Mouse (Mus musculus): ENCODE results near the gene Mtrex. TPM values are rescaled to one million over a fixed set of nuclear protein-coding genes. Genes with fewer than 3 reads are reported as not detected.

Mtrex gene
- 31.6 and 32.4 TPM in 2 replicates for polyA plus RNA-seq (2015; fragmentation: Nextera tagmentation; extraction: Ambion mirVana)

GRCm38 (mm10) chr13:112927287-112928001, at the start of gene Mtrex, which contains the start of gene Dhx29:
Mtrex (minus strand) TSS chr13:112927398.
Dhx29 (plus strand) TSS chr13:112927454.

Other genes starting within 250 kb of the Mtrex start
- gene Plpp1, start 126.6 kb downstream of the Mtrex start, polyA plus RNA-seq (2015; fragmentation: Nextera tagmentation; extraction: Ambion mirVana): 70.8 and 71.0 TPM in 2 replicates
- 9.4 and 10.3 TPM in 2 replicates for gene Dhx29, start 56 bp upstream of the Mtrex start, polyA plus RNA-seq (2015; fragmentation: Nextera tagmentation; extraction: Ambion mirVana)
- gene Ccno, start 60.4 kb upstream of the Mtrex start, polyA plus RNA-seq (2015; fragmentation: Nextera tagmentation; extraction: Ambion mirVana): 0.89 and 1.3 TPM in 2 replicates
- not detected in 2 replicates for gene Mcidas, start 66.4 kb upstream of the Mtrex start, polyA plus RNA-seq (2015; fragmentation: Nextera tagmentation; extraction: Ambion mirVana)
- gene Cdc20b, start 107.7 kb upstream of the Mtrex start, polyA plus RNA-seq (2015; fragmentation: Nextera tagmentation; extraction: Ambion mirVana): not detected in 2 replicates
- gene Gpx8, start 119.0 kb upstream of the Mtrex start, polyA plus RNA-seq (2015; fragmentation: Nextera tagmentation; extraction: Ambion mirVana): 30.9 and 34.9 TPM in 2 replicates
- gene Gzma, start 173.6 kb upstream of the Mtrex start, polyA plus RNA-seq (2015; fragmentation: Nextera tagmentation; extraction: Ambion mirVana): 23.1 and 38.7 TPM in 2 replicates